Mouse (Mus musculus): ENCODE results near the gene Ino80e.

DNA sequence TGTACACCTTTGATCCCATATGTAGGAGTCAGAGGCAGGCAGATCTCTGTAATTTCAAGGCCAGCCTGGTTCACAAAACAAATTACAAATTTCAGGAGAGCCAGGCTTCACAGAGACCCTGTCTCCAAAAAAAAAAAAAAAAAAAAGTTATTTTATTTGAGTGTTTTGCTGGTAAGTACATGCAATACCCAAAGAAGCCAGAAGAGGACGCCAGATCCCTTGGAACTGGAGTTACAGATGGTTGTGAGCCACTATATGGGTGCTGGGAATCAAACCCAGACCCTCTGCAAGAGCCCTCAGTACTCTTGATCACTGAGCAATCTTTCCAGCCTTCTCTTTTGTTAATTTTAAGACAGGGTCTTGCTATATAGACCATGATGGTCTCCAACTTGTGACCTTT is 43.4 kb downstream of the Ino80e start:
- no peak for TF ChIP-seq GATA1 (IDR thresholded peaks at IDR 0.05; ENCODE audit: borderline replicate concordance, low read length)
- TF ChIP-seq CTCF (IDR thresholded peaks at IDR 0.05; ENCODE audit: low read depth, low read length) = 0 out of 2 replicates have a peak, but pooled peaks have one; percentile 14
- no peak for TF ChIP-seq TAL1 (conservative IDR thresholded peaks at IDR 0.05; ENCODE audit: low read depth, low read length)

Measured in G1E (cell line).